Mouse (Mus musculus): ENCODE results near the gene 9130213A22Rik. TPM values are rescaled to one million over a fixed set of nuclear protein-coding genes. Genes with fewer than 3 reads are reported as not detected.

The 9130213A22Rik gene
- polyA plus RNA-seq, 1 experiment from 2014 or later, result 0.25 TPM

- Histone ChIP-seq H3K9me3 (replicated peaks; ENCODE audit: low read length) (no peaks in the 10 kb centered on the region), H3K4me3 (replicated peaks; ENCODE audit: low read depth, low read length) (no peak overlapping the region), H3K27ac (0 out of 2 replicates have a peak overlapping the region, but pooled peaks have one; percentile 51), H3K27me3 (ENCODE audit: insufficient read depth, low read length) (no peaks in the 10 kb centered on the region), H3K4me2 (ENCODE audit: low read length) (peak overlapping the region; percentile 42), H3K4me1 (replicated peaks; ENCODE audit: insufficient read depth, low read length) (peaks cover 11% of the 10 kb centered on the region; the same call in 1 of the 2 replicates), H3K9ac (ENCODE audit: low read depth, low read length) (0 out of 2 replicates have a peak overlapping the region, but pooled peaks have one; percentile 25), H3K36me3 (ENCODE audit: insufficient read depth, low read length) (no peaks in the 10 kb centered on the region)
- 88% methylated on average over 11 of the region's 11 CpGs for WGBS
- TF ChIP-seq CTCF (IDR thresholded peaks at IDR 0.05; ENCODE audit: low read depth), result no peak
- ATAC-seq (replicated peaks; ENCODE audit: low FRiP score, low read depth) (no peak), DNase-seq (ENCODE audit: low spot score) (no peak)
Observed at GRCm38 (mm10) chr11:69072234-69072633, 50.2 kb downstream of the 9130213A22Rik start.

DNA sequence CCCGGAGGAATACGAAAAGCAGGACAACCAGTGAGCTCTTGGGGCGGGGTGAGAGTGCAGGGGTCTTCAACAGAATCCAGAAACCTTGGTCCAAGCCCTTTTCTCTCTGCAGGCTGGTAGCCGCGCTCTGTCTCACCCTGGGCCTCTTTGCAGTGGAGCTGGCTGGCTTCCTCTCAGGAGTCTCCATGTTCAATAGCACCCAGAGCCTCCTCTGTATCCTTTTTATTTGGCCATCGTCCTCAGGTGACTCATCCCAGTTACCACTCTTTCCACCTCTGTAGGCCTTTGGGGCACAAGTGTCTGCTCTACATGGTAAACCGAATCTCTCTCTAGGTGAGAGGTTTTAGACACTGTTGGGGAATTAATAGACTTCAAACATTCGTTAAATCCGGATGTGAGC lies 51.1 kb downstream of the 9130213A22Rik start:
- TF ChIP-seq CTCF (IDR thresholded peaks at IDR 0.05; ENCODE audit: low read depth), result no peak
- peak overlapping the region; percentile 58 for H3K4me3 ChIP-seq (replicated peaks; ENCODE audit: low read depth, low read length)
- peak overlapping the region; percentile 92 for H3K27ac ChIP-seq
- DNase-seq (ENCODE audit: low spot score), result no peak
- peak overlapping the region; percentile 85 for H3K4me2 ChIP-seq (ENCODE audit: low read length)
- no peaks in the 10 kb centered on the region for H3K36me3 ChIP-seq (ENCODE audit: insufficient read depth, low read length)
- WGBS, result 22% methylated on average over 9 of the region's 9 CpGs
- ATAC-seq (replicated peaks; ENCODE audit: low FRiP score, low read depth), result no peak
- no peaks in the 10 kb centered on the region for H3K27me3 ChIP-seq (ENCODE audit: insufficient read depth, low read length)
- peaks cover 16% of the 10 kb centered on the region; the same call in 1 of the 2 replicates for H3K4me1 ChIP-seq (replicated peaks; ENCODE audit: insufficient read depth, low read length)
- no peaks in the 10 kb centered on the region for H3K9me3 ChIP-seq (replicated peaks; ENCODE audit: low read length)
- peak overlapping the region; percentile 77 for H3K9ac ChIP-seq (ENCODE audit: low read depth, low read length)

- no peaks in the 10 kb centered on the region for H3K9me3 ChIP-seq (replicated peaks; ENCODE audit: low read length)
- DNase-seq (ENCODE audit: low spot score) (peak; percentile 98), ATAC-seq (replicated peaks; ENCODE audit: low FRiP score, low read depth) (peak; percentile 84)
- H3K4me2 ChIP-seq (ENCODE audit: low read length), result peak within 1 kb of the TSS; percentile 85
- peak within 1 kb of the TSS; percentile 58 for H3K4me3 ChIP-seq (replicated peaks; ENCODE audit: low read depth, low read length)
- no peak for TF ChIP-seq CTCF (IDR thresholded peaks at IDR 0.05; ENCODE audit: low read depth)
- H3K27ac ChIP-seq, result peak within 1 kb of the TSS; percentile 92
- peaks cover 20% of the 10 kb centered on the region; the same call in 1 of the 2 replicates for H3K4me1 ChIP-seq (replicated peaks; ENCODE audit: insufficient read depth, low read length)
- WGBS, result under 1% methylated on average over 47 of the region's 47 CpGs
- peak within 1 kb of the TSS; percentile 77 for H3K9ac ChIP-seq (ENCODE audit: low read depth, low read length)
- H3K36me3 ChIP-seq (ENCODE audit: insufficient read depth, low read length), result no peaks in the 10 kb centered on the region
- H3K27me3 ChIP-seq (ENCODE audit: insufficient read depth, low read length), result no peaks in the 10 kb centered on the region
Observed at GRCm38 (mm10) chr11:69070590-69071222, 51.7 kb downstream of the 9130213A22Rik start, which contains the start of gene Tmem107. Gene Tmem107, plus strand, starts transcription at chr11:69070806.

GRCm38 (mm10) chr11:69070093-69070492 lies 52.3 kb downstream of the 9130213A22Rik start:
- peak overlapping the region; percentile 58 for H3K4me3 ChIP-seq (replicated peaks; ENCODE audit: low read depth, low read length)
- ATAC-seq (replicated peaks; ENCODE audit: low FRiP score, low read depth) (no peak), DNase-seq (ENCODE audit: low spot score) (peak; percentile 51)
- no peaks in the 10 kb centered on the region for H3K36me3 ChIP-seq (ENCODE audit: insufficient read depth, low read length)
- no peak for TF ChIP-seq CTCF (IDR thresholded peaks at IDR 0.05; ENCODE audit: low read depth)
- H3K9ac ChIP-seq (ENCODE audit: low read depth, low read length), result peak overlapping the region; percentile 77
- H3K4me2 ChIP-seq (ENCODE audit: low read length), result peak overlapping the region; percentile 85
- H3K27ac ChIP-seq, result peak overlapping the region; percentile 92
- WGBS, result under 1% methylated on average over 13 of the region's 13 CpGs
- peaks cover 20% of the 10 kb centered on the region; the same call in 1 of the 2 replicates for H3K4me1 ChIP-seq (replicated peaks; ENCODE audit: insufficient read depth, low read length)
- no peaks in the 10 kb centered on the region for H3K9me3 ChIP-seq (replicated peaks; ENCODE audit: low read length)
- H3K27me3 ChIP-seq (ENCODE audit: insufficient read depth, low read length), result no peaks in the 10 kb centered on the region

Other genes starting within 250 kb of the 9130213A22Rik start
- 0.13 and 0.17 TPM in 2 replicates for gene Rnf222, start 234.0 kb downstream of the 9130213A22Rik start, polyA plus RNA-seq (2015; fragmentation: Nextera tagmentation; extraction: Ambion mirVana)
- 1,114 and 1,312 TPM in 2 replicates for gene Rpl26, start 221.0 kb downstream of the 9130213A22Rik start, polyA plus RNA-seq (2015; fragmentation: Nextera tagmentation; extraction: Ambion mirVana)
- 0.29 TPM in 1 of 2 replicates, not detected in the other for gene Odf4, start 195.5 kb downstream of the 9130213A22Rik start, polyA plus RNA-seq (2015; fragmentation: Nextera tagmentation; extraction: Ambion mirVana)
- 8.9 and 11.3 TPM in 2 replicates for gene Arhgef15, start 165.1 kb downstream of the 9130213A22Rik start, polyA plus RNA-seq (2015; fragmentation: Nextera tagmentation; extraction: Ambion mirVana)
- 11.1 and 11.5 TPM in 2 replicates for gene Slc25a35, start 154.5 kb downstream of the 9130213A22Rik start, polyA plus RNA-seq (2015; fragmentation: Nextera tagmentation; extraction: Ambion mirVana)
- gene Rangrf, start 147.4 kb downstream of the 9130213A22Rik start, polyA plus RNA-seq (2015; fragmentation: Nextera tagmentation; extraction: Ambion mirVana), result 55.6 and 58.3 TPM in 2 replicates
- gene Pfas, start 114.1 kb downstream of the 9130213A22Rik start, polyA plus RNA-seq (2015; fragmentation: Nextera tagmentation; extraction: Ambion mirVana), result 20.9 and 23.3 TPM in 2 replicates
- 27.6 and 27.7 TPM in 2 replicates for gene Ctc1, start 106.7 kb downstream of the 9130213A22Rik start, polyA plus RNA-seq (2015; fragmentation: Nextera tagmentation; extraction: Ambion mirVana)
- gene Aurkb, start 76.9 kb downstream of the 9130213A22Rik start, polyA plus RNA-seq (2015; fragmentation: Nextera tagmentation; extraction: Ambion mirVana), result 49.3 and 61.1 TPM in 2 replicates
- 11.9 and 13.3 TPM in 2 replicates for gene Borcs6, start 62.9 kb downstream of the 9130213A22Rik start, polyA plus RNA-seq (2015; fragmentation: Nextera tagmentation; extraction: Ambion mirVana)
- gene Tmem107, start 51.8 kb downstream of the 9130213A22Rik start, polyA plus RNA-seq (2015; fragmentation: Nextera tagmentation; extraction: Ambion mirVana), result 60.8 and 61.3 TPM in 2 replicates
- gene Vamp2, start 34.1 kb downstream of the 9130213A22Rik start, polyA plus RNA-seq (2015; fragmentation: Nextera tagmentation; extraction: Ambion mirVana), result 66.7 and 67.7 TPM in 2 replicates
- 7.4 and 9.9 TPM in 2 replicates for gene Per1, start 27.4 kb downstream of the 9130213A22Rik start, polyA plus RNA-seq (2015; fragmentation: Nextera tagmentation; extraction: Ambion mirVana)
- gene Hes7, start 2.2 kb downstream of the 9130213A22Rik start, polyA plus RNA-seq (2015; fragmentation: Nextera tagmentation; extraction: Ambion mirVana), result 0.42 and 0.50 TPM in 2 replicates
- gene Aloxe3, start 3.3 kb upstream of the 9130213A22Rik start, polyA plus RNA-seq (2015; fragmentation: Nextera tagmentation; extraction: Ambion mirVana), result 0.54 and 0.69 TPM in 2 replicates
- 0.27 and 0.36 TPM in 2 replicates for gene Alox12b, start 34.4 kb upstream of the 9130213A22Rik start, polyA plus RNA-seq (2015; fragmentation: Nextera tagmentation; extraction: Ambion mirVana)
- gene Alox8, start 75.3 kb upstream of the 9130213A22Rik start, polyA plus RNA-seq (2015; fragmentation: Nextera tagmentation; extraction: Ambion mirVana), result 0.17 and 0.61 TPM in 2 replicates
- gene Gucy2e, start 114.4 kb upstream of the 9130213A22Rik start, polyA plus RNA-seq (2015; fragmentation: Nextera tagmentation; extraction: Ambion mirVana), result 0.13 and 0.24 TPM in 2 replicates
- 12.6 and 14.5 TPM in 2 replicates for gene Cntrob, start 201.2 kb upstream of the 9130213A22Rik start, polyA plus RNA-seq (2015; fragmentation: Nextera tagmentation; extraction: Ambion mirVana)
- 171 and 173 TPM in 2 replicates for gene Trappc1, start 201.4 kb upstream of the 9130213A22Rik start, polyA plus RNA-seq (2015; fragmentation: Nextera tagmentation; extraction: Ambion mirVana)
- gene Kcnab3, start 203.7 kb upstream of the 9130213A22Rik start, polyA plus RNA-seq (2015; fragmentation: Nextera tagmentation; extraction: Ambion mirVana), result 2.5 and 2.8 TPM in 2 replicates
- gene Rnf227, start 217.9 kb upstream of the 9130213A22Rik start, polyA plus RNA-seq (2015; fragmentation: Nextera tagmentation; extraction: Ambion mirVana), result 15.6 and 18.3 TPM in 2 replicates
- gene Chd3, start 246.8 kb upstream of the 9130213A22Rik start, polyA plus RNA-seq (2015; fragmentation: Nextera tagmentation; extraction: Ambion mirVana), result 38.0 and 42.3 TPM in 2 replicates